Comparison of ENCODE assay signal across 9 mouse cellular contexts in genomic region chr11:102216056-102216885, GRCm38 (mm10). TPM values are rescaled to one million over a fixed set of nuclear protein-coding genes. Genes with fewer than 3 reads are reported as not detected.
DNase-seq lines count a peak whose midpoint lies in the region; ATAC-seq and TF ChIP-seq lines count a peak whose summit lies in the region.
"Had no signal": no experiment of that assay in that cellular context is flagged by ENCODE, and none has a peak within 500 bp of the region (broad histone marks: within the 10 kb centered on the region; RNA-seq: fewer than 3 reads in every experiment).

No protein-coding gene starts in this region.

- peak overlapping the region; percentile 79 for H3K4me2 ChIP-seq in intestine, postnatal 0 days (replicated peaks; ENCODE audit: low read depth)

- DNase-seq in layer of hippocampus, adult 11-12 months (ENCODE audit: low spot score), result peak; percentile 40
- DNase-seq in layer of hippocampus, postnatal 10 days (ENCODE audit: low spot score in 2 of 2), result no peak
- DNase-seq in adrenal gland, adult 8-10 months, result peak; percentile 76
- peak; percentile 89 for DNase-seq in gastrocnemius, adult 2 months
- DNase-seq in lung, adult 18-20 months, result peak; percentile 87 to 91
- no peak for DNase-seq in retina, postnatal 1 day

- H3K9me3 ChIP-seq in intestine, postnatal 0 days (ENCODE audit: control insufficient read depth), result no peaks in the 10 kb centered on the region

- WGBS in intestine, postnatal 0 days, result 17% methylated on average over 12 of the region's 12 CpGs

- peak; percentile 60 for ATAC-seq in intestine, postnatal 0 days
- no peak for ATAC-seq in inflammation-experienced regulatory T-cells, adult 6 months
- ATAC-seq: Patski had no signal

- H3K9ac ChIP-seq in intestine, postnatal 0 days (ENCODE audit: low read depth, low read length), result no peak overlapping the region

- TF ChIP-seq CTCF in gastrocnemius, adult 2 months (IDR thresholded peaks at IDR 0.05), result no peak
- 0 out of 2 replicates have a peak, but pooled peaks have one; percentile 3 for TF ChIP-seq CTCF in intestine, postnatal 0 days (IDR thresholded peaks at IDR 0.05; ENCODE audit: low read depth)

- peak overlapping the region; percentile 80 for H3K4me3 ChIP-seq in gastrocnemius, adult 2 months
- H3K4me3 ChIP-seq in intestine, postnatal 0 days (ENCODE audit: low read depth, low read length), result no peak overlapping the region

- no peaks in the 10 kb centered on the region for H3K27me3 ChIP-seq in intestine, postnatal 0 days (replicated peaks; ENCODE audit: control insufficient read depth, insufficient read depth, low read length)
- H3K27me3 ChIP-seq: Patski had no signal

- peaks cover 43% of the 10 kb centered on the region for H3K4me1 ChIP-seq in intestine, postnatal 0 days (replicated peaks; ENCODE audit: control insufficient read depth, insufficient read depth, low read length)

- H3K27ac ChIP-seq in gastrocnemius, adult 2 months, result peak overlapping the region; percentile 98
- H3K27ac ChIP-seq in intestine, postnatal 0 days (ENCODE audit: low read depth, low read length), result peak overlapping the region; percentile 63

- H3K36me3 ChIP-seq in intestine, postnatal 0 days (ENCODE audit: control insufficient read depth, insufficient read depth), result peaks cover 7% of the 10 kb centered on the region; the same call in 1 of the 2 replicates

- intact Hi-C loops in gastrocnemius, adult 2 months (cut with DNase I), result no loop called here

RNA-seq across cellular contexts. Expression of gene Hdac5, which starts 13.7 kb away (rescaled TPM):
- 100 to 1,000 TPM; 164 to 207 TPM for total RNA-seq in layer of hippocampus, postnatal 10 days (2021)
- 100 to 1,000 TPM; 100 to 175 (median 132) TPM for total RNA-seq in adrenal gland, adult 8-10 months (2022)
- total RNA-seq in gastrocnemius, adult 2 months (2021), result 10 to 100 TPM; 78.3 to 78.7 TPM
- 30.1 and 30.4 TPM in 2 replicates for polyA plus RNA-seq in intestine, postnatal 0 days (2015; fragmentation: Nextera tagmentation; extraction: Ambion mirVana)
- 1 to 10 TPM; 6.8 to 8.2 (median 7.7) TPM for polyA plus RNA-seq in inflammation-experienced regulatory T-cells, adult 6 months (2017; shearing (Covaris generic))

RNA-seq across cellular contexts. Expression of gene G6pc3, which starts 26.9 kb away (rescaled TPM):
- 10 to 100 TPM; 44.4 to 45.4 TPM for total RNA-seq in layer of hippocampus, postnatal 10 days (2021)
- total RNA-seq in adrenal gland, adult 8-10 months (2022), result 100 to 1,000 TPM; 143 to 173 (median 158) TPM
- total RNA-seq in gastrocnemius, adult 2 months (2021), result 10 to 100 TPM; 50.3 to 53.0 TPM
- 20.4 and 21.1 TPM in 2 replicates for polyA plus RNA-seq in intestine, postnatal 0 days (2015; fragmentation: Nextera tagmentation; extraction: Ambion mirVana)
- 10 to 100 TPM; 18.7 to 39.7 (median 37.9) TPM for polyA plus RNA-seq in inflammation-experienced regulatory T-cells, adult 6 months (2017; shearing (Covaris generic))

RNA-seq across cellular contexts. Expression of gene Lsm12, which starts 31.2 kb away (rescaled TPM):
- 10 to 100 TPM; 73.8 to 77.8 TPM for total RNA-seq in layer of hippocampus, postnatal 10 days (2021)
- total RNA-seq in adrenal gland, adult 8-10 months (2022), result 10 to 100 TPM; 67.2 to 86.9 (median 81.0) TPM
- 100 to 1,000 TPM in 1 of 2 experiments, 10 to 100 TPM in 1; 95.3 to 106 TPM for total RNA-seq in gastrocnemius, adult 2 months (2021)
- polyA plus RNA-seq in intestine, postnatal 0 days (2015; fragmentation: Nextera tagmentation; extraction: Ambion mirVana), result 103 and 107 TPM in 2 replicates
- 10 to 100 TPM; 58.3 to 99.6 (median 68.0) TPM for polyA plus RNA-seq in inflammation-experienced regulatory T-cells, adult 6 months (2017; shearing (Covaris generic))

RNA-seq across cellular contexts. Expression of gene BC030867, which starts 32.4 kb away (rescaled TPM):
- total RNA-seq in layer of hippocampus, postnatal 10 days (2021), result 1 to 10 TPM in 1 of 2 experiments, under 1 TPM in 1; 0.94 to 1.0 TPM
- under 1 TPM; 0.41 to 0.83 (median 0.56) TPM for total RNA-seq in adrenal gland, adult 8-10 months (2022)
- not detected for total RNA-seq in gastrocnemius, adult 2 months (2021)
- polyA plus RNA-seq in intestine, postnatal 0 days (2015; fragmentation: Nextera tagmentation; extraction: Ambion mirVana), result 2.7 and 3.4 TPM in 2 replicates
- polyA plus RNA-seq in inflammation-experienced regulatory T-cells, adult 6 months (2017; shearing (Covaris generic)), result 1 to 10 TPM in 2 of 3 experiments, under 1 TPM in 1; 0.95 to 7.0 (median 1.5) TPM

RNA-seq across cellular contexts. Expression of gene Asb16, which starts 52.3 kb away (rescaled TPM):
- total RNA-seq in layer of hippocampus, postnatal 10 days (2021), result under 1 TPM; 0.64 to 0.76 TPM
- total RNA-seq in adrenal gland, adult 8-10 months (2022), result 1 to 10 TPM in 2 of 4 experiments, under 1 TPM in 2; 0.20 to 1.2 (median 0.78) TPM
- 10 to 100 TPM; 78.2 to 80.4 TPM for total RNA-seq in gastrocnemius, adult 2 months (2021)
- polyA plus RNA-seq in intestine, postnatal 0 days (2015; fragmentation: Nextera tagmentation; extraction: Ambion mirVana), result 0.05 and 0.09 TPM in 2 replicates
- polyA plus RNA-seq in inflammation-experienced regulatory T-cells, adult 6 months (2017; shearing (Covaris generic)), result not detected

Comparison
In these comparisons a context has a peak if more than half of its experiments do, and no peak if none do; other contexts are left out.
1. DNase-seq: peak in layer of hippocampus, adult 11-12 months (single experiment), adrenal gland, adult 8-10 months (single experiment), gastrocnemius, adult 2 months (single experiment) and lung, adult 18-20 months (2 of 2); none in layer of hippocampus, postnatal 10 days (0 of 2) and retina, postnatal 1 day (single experiment).